Mouse (Mus musculus): Measurements from ENCODE around the gene S1pr3. TPM values are rescaled to one million over a fixed set of nuclear protein-coding genes. Genes with fewer than 3 reads are reported as not detected.

Gene S1pr3
- polyA plus RNA-seq, 1 experiment from 2014 or later: 56.8 TPM

- Histone ChIP-seq H3K27ac (peak overlapping the region; percentile 30; the same call in 1 of the 2 replicates), H3K27me3 (peaks cover 27% of the 10 kb centered on the region), H3K36me3 (peaks cover 5% of the 10 kb centered on the region; the same call in 1 of the 2 replicates), H3K9me3 (replicated peaks) (peaks cover under 1% of the 10 kb centered on the region; the same call in 1 of the 2 replicates), H3K4me1 (peaks cover 23% of the 10 kb centered on the region), H3K4me3 (peak overlapping the region; percentile 44), H3K9ac (0 out of 2 replicates have a peak overlapping the region, but pooled peaks have one; percentile 57), H3K4me2 (replicated peaks) (peak overlapping the region; percentile 63)
- no peak for ATAC-seq (ENCODE audit: low FRiP score)
- 88% methylated on average over 6 of the region's 6 CpGs for WGBS
Measured at GRCm38 (mm10) chr13:51409936-51410481, 1.6 kb downstream of the S1pr3 start.

- Histone ChIP-seq H3K4me1 (peaks cover 23% of the 10 kb centered on the region), H3K9ac (no peak overlapping the region), H3K9me3 (replicated peaks) (peaks cover 7% of the 10 kb centered on the region; the same call in 1 of the 2 replicates), H3K27ac (no peak overlapping the region), H3K27me3 (peaks cover 27% of the 10 kb centered on the region), H3K4me2 (replicated peaks) (peak overlapping the region; percentile 63), H3K4me3 (no peak overlapping the region; the same call in 1 of the 2 replicates), H3K36me3 (peaks cover 7% of the 10 kb centered on the region; the same call in 1 of the 2 replicates)
- WGBS: 65% methylated on average over 9 of the region's 9 CpGs
- ATAC-seq (ENCODE audit: low FRiP score): no peak
Measured at GRCm38 (mm10) chr13:51411243-51411642, 2.8 kb downstream of the S1pr3 start.

GRCm38 (mm10) chr13:51411696-51412430 lies 3.4 kb downstream of the S1pr3 start:
- peak overlapping the region; percentile 63 for H3K4me2 ChIP-seq (replicated peaks)
- no peak overlapping the region for H3K9ac ChIP-seq
- no peak for ATAC-seq (ENCODE audit: low FRiP score)
- H3K27ac ChIP-seq: no peak overlapping the region
- H3K9me3 ChIP-seq (replicated peaks): peaks cover 7% of the 10 kb centered on the region; the same call in 1 of the 2 replicates
- peaks cover 7% of the 10 kb centered on the region; the same call in 1 of the 2 replicates for H3K36me3 ChIP-seq
- H3K4me1 ChIP-seq: peaks cover 28% of the 10 kb centered on the region
- 43% methylated on average over 12 of the region's 12 CpGs for WGBS
- H3K27me3 ChIP-seq: peaks cover 27% of the 10 kb centered on the region
- no peak overlapping the region; the same call in 1 of the 2 replicates for H3K4me3 ChIP-seq

- Histone ChIP-seq H3K36me3 (peaks cover 7% of the 10 kb centered on the region; the same call in 1 of the 2 replicates), H3K9ac (no peak overlapping the region), H3K27me3 (peaks cover 15% of the 10 kb centered on the region), H3K9me3 (replicated peaks) (peaks cover 7% of the 10 kb centered on the region; the same call in 1 of the 2 replicates), H3K4me2 (replicated peaks) (no peak overlapping the region), H3K27ac (no peak overlapping the region), H3K4me3 (no peak overlapping the region), H3K4me1 (peaks cover 32% of the 10 kb centered on the region)
- WGBS: 68% methylated on average over 3 of the region's 3 CpGs
- no peak for ATAC-seq (ENCODE audit: low FRiP score)
Measured at GRCm38 (mm10) chr13:51413461-51413860, 5.0 kb downstream of the S1pr3 start.

- H3K9me3 ChIP-seq (replicated peaks): peaks cover 7% of the 10 kb centered on the region; the same call in 1 of the 2 replicates
- H3K4me2 ChIP-seq (replicated peaks): no peak overlapping the region
- no peak overlapping the region for H3K4me3 ChIP-seq
- H3K4me1 ChIP-seq: peaks cover 26% of the 10 kb centered on the region
- H3K27ac ChIP-seq: no peak overlapping the region
- no peaks in the 10 kb centered on the region for H3K27me3 ChIP-seq
- H3K36me3 ChIP-seq: peaks cover 7% of the 10 kb centered on the region; the same call in 1 of the 2 replicates
- no peak for ATAC-seq (ENCODE audit: low FRiP score)
- WGBS: 92% methylated on average over 11 of the region's 11 CpGs
- H3K9ac ChIP-seq: no peak overlapping the region
Measured at GRCm38 (mm10) chr13:51416727-51417126, 8.3 kb downstream of the S1pr3 start.

GRCm38 (mm10) chr13:51417796-51418195 lies 9.4 kb downstream of the S1pr3 start:
- H3K27ac ChIP-seq: peak overlapping the region; percentile 58

GRCm38 (mm10) chr13:51418268-51418941 lies 10.0 kb downstream of the S1pr3 start:
- ATAC-seq (ENCODE audit: low FRiP score): peak; percentile 79
- H3K27me3 ChIP-seq: no peaks in the 10 kb centered on the region
- H3K36me3 ChIP-seq: peaks cover 7% of the 10 kb centered on the region; the same call in 1 of the 2 replicates
- peaks cover 20% of the 10 kb centered on the region for H3K4me1 ChIP-seq
- peak overlapping the region; percentile 58 for H3K27ac ChIP-seq
- peak overlapping the region; percentile 56 for H3K9ac ChIP-seq
- WGBS: 3% methylated on average over 20 of the region's 20 CpGs
- H3K4me3 ChIP-seq: peak overlapping the region; percentile 9; the same call in 1 of the 2 replicates
- peaks cover 7% of the 10 kb centered on the region; the same call in 1 of the 2 replicates for H3K9me3 ChIP-seq (replicated peaks)
- H3K4me2 ChIP-seq (replicated peaks): peak overlapping the region; percentile 38

More at GRCm38 (mm10) chr13:51417796-51418195, 9.4 kb downstream of the S1pr3 start:
- peaks cover 20% of the 10 kb centered on the region for H3K4me1 ChIP-seq
- peaks cover 7% of the 10 kb centered on the region; the same call in 1 of the 2 replicates for H3K9me3 ChIP-seq (replicated peaks)
- peaks cover 7% of the 10 kb centered on the region; the same call in 1 of the 2 replicates for H3K36me3 ChIP-seq
- peak; percentile 23; the same call in 1 of the 2 replicates for ATAC-seq (ENCODE audit: low FRiP score)
- WGBS: 57% methylated on average over 6 of the region's 6 CpGs
- peak overlapping the region; percentile 9; the same call in 1 of the 2 replicates for H3K4me3 ChIP-seq
- peak overlapping the region; percentile 38 for H3K4me2 ChIP-seq (replicated peaks)
- no peaks in the 10 kb centered on the region for H3K27me3 ChIP-seq
- H3K9ac ChIP-seq: peak overlapping the region; percentile 56; the same call in 1 of the 2 replicates

GRCm38 (mm10) chr13:51418942-51419451 lies 10.6 kb downstream of the S1pr3 start:
- 75% methylated on average over 19 of the region's 19 CpGs for WGBS
- Histone ChIP-seq H3K9me3 (replicated peaks) (peaks cover 7% of the 10 kb centered on the region; the same call in 1 of the 2 replicates), H3K9ac (peak overlapping the region; percentile 56; the same call in 1 of the 2 replicates), H3K27me3 (no peaks in the 10 kb centered on the region), H3K4me3 (no peak overlapping the region), H3K36me3 (peaks cover 7% of the 10 kb centered on the region; the same call in 1 of the 2 replicates), H3K27ac (no peak overlapping the region), H3K4me2 (replicated peaks) (peak overlapping the region; percentile 38), H3K4me1 (peaks cover 20% of the 10 kb centered on the region)
- peak; percentile 47 for ATAC-seq (ENCODE audit: low FRiP score)

GRCm38 (mm10) chr13:51419501-51419900 lies 11.1 kb downstream of the S1pr3 start:
- Histone ChIP-seq H3K36me3 (peaks cover 7% of the 10 kb centered on the region; the same call in 1 of the 2 replicates), H3K9me3 (replicated peaks) (peaks cover 7% of the 10 kb centered on the region; the same call in 1 of the 2 replicates), H3K4me3 (no peak overlapping the region), H3K4me1 (peaks cover 20% of the 10 kb centered on the region), H3K4me2 (replicated peaks) (no peak overlapping the region), H3K27me3 (no peaks in the 10 kb centered on the region), H3K9ac (no peak overlapping the region), H3K27ac (no peak overlapping the region)
- 89% methylated on average over 15 of the region's 15 CpGs for WGBS
- 0 out of 2 replicates have a peak, but pooled peaks have one; percentile 7 for ATAC-seq (ENCODE audit: low FRiP score)

GRCm38 (mm10) chr13:51420861-51421260 lies 12.4 kb downstream of the S1pr3 start:
- no peak overlapping the region for H3K4me3 ChIP-seq
- no peak overlapping the region for H3K27ac ChIP-seq
- H3K9ac ChIP-seq: no peak overlapping the region
- no peak overlapping the region for H3K4me2 ChIP-seq (replicated peaks)
- no peaks in the 10 kb centered on the region for H3K27me3 ChIP-seq
- ATAC-seq (ENCODE audit: low FRiP score): no peak
- H3K36me3 ChIP-seq: no peaks in the 10 kb centered on the region
- 90% methylated on average over 9 of the region's 9 CpGs for WGBS
- no peaks in the 10 kb centered on the region for H3K9me3 ChIP-seq (replicated peaks)
- H3K4me1 ChIP-seq: peaks cover 20% of the 10 kb centered on the region

GRCm38 (mm10) chr13:51423647-51424046 lies 15.2 kb downstream of the S1pr3 start:
- no peak for ATAC-seq (ENCODE audit: low FRiP score)
- H3K36me3 ChIP-seq: no peaks in the 10 kb centered on the region
- no peaks in the 10 kb centered on the region for H3K27me3 ChIP-seq
- no peak overlapping the region for H3K9ac ChIP-seq
- H3K4me2 ChIP-seq (replicated peaks): no peak overlapping the region
- H3K27ac ChIP-seq: no peak overlapping the region
- no peaks in the 10 kb centered on the region for H3K4me1 ChIP-seq
- H3K9me3 ChIP-seq (replicated peaks): no peaks in the 10 kb centered on the region
- no peak overlapping the region for H3K4me3 ChIP-seq
- WGBS: 75% methylated on average over 9 of the region's 9 CpGs

Data from hindbrain, embryonic 12.5 days (tissue).